Mouse (Mus musculus): Measurements from ENCODE around the gene Cyp4v3. TPM values are rescaled to one million over a fixed set of nuclear protein-coding genes. Genes with fewer than 3 reads are reported as not detected.

Cyp4v3 gene
- polyA plus RNA-seq, 1 experiment from 2014 or later: 1.2 TPM

DNA sequence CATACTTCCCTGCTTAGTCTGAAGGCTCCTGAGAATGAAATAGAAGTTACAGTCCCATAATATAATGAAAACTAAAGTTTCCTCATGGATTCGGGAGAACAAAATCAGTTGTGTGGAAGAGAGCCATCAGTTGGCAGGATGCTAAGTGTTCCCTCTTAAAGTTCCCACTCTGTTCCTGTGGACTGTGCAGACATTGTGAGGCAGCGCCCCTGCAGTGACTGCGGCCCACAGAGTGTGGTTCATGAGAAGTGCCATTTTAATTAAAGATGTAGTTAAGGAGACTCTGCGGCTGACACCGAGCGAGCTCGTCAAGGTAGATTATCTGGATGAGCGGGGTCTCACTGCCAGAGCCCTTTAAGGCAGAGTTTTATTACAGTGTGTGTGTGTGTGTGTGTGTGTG lies 30.6 kb downstream of the Cyp4v3 start:
- ATAC-seq (ENCODE audit: low FRiP score, low TSS enrichment): no peak
- no peaks in the 10 kb centered on the region for H3K9me3 ChIP-seq (ENCODE audit: control insufficient read depth, low read length)
- H3K4me2 ChIP-seq (replicated peaks; ENCODE audit: low read depth, low read length): no peak overlapping the region
- no peaks in the 10 kb centered on the region for H3K36me3 ChIP-seq (ENCODE audit: control insufficient read depth, insufficient read depth, low read length)
- H3K4me1 ChIP-seq (ENCODE audit: control insufficient read depth, insufficient read depth, low read length): no peaks in the 10 kb centered on the region
- H3K4me3 ChIP-seq (ENCODE audit: low read length): no peak overlapping the region
- H3K9ac ChIP-seq (ENCODE audit: low read depth, low read length): no peak overlapping the region
- no peaks in the 10 kb centered on the region for H3K27me3 ChIP-seq (ENCODE audit: control insufficient read depth, insufficient read depth, low read length)
- WGBS: 55% methylated on average over 8 of the region's 8 CpGs
- no peak overlapping the region for H3K27ac ChIP-seq (ENCODE audit: low read depth, low read length)

DNA sequence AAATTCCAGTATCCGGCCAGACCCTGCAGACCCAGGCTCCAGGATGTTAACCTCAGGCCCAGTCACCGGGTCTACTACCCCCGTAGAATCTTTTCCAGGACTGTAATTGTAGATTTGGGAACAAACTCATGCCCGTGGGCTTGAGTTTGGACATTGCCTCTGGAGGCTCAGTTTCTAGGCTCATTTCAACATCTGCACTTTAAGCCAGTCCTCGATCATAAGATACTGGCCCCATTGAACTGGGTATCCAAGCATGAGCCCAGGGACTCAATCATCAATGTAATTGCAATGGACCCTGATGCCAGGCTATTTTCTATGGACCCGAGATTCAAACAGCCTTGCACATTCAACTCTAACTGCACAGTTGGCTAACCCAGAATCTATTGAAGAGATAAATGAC lies 37.7 kb downstream of the Cyp4v3 start:
- H3K36me3 ChIP-seq (ENCODE audit: control insufficient read depth, insufficient read depth, low read length): no peaks in the 10 kb centered on the region
- H3K9ac ChIP-seq (ENCODE audit: low read depth, low read length): no peak overlapping the region
- H3K27ac ChIP-seq (ENCODE audit: low read depth, low read length): no peak overlapping the region
- no peak overlapping the region for H3K4me3 ChIP-seq (ENCODE audit: low read length)
- H3K4me1 ChIP-seq (ENCODE audit: control insufficient read depth, insufficient read depth, low read length): no peaks in the 10 kb centered on the region
- H3K9me3 ChIP-seq (ENCODE audit: control insufficient read depth, low read length): no peaks in the 10 kb centered on the region
- ATAC-seq (ENCODE audit: low FRiP score, low TSS enrichment): no peak
- 88% methylated on average over 6 of the region's 6 CpGs for WGBS
- no peak overlapping the region for H3K4me2 ChIP-seq (replicated peaks; ENCODE audit: low read depth, low read length)
- no peaks in the 10 kb centered on the region for H3K27me3 ChIP-seq (ENCODE audit: control insufficient read depth, insufficient read depth, low read length)

DNA sequence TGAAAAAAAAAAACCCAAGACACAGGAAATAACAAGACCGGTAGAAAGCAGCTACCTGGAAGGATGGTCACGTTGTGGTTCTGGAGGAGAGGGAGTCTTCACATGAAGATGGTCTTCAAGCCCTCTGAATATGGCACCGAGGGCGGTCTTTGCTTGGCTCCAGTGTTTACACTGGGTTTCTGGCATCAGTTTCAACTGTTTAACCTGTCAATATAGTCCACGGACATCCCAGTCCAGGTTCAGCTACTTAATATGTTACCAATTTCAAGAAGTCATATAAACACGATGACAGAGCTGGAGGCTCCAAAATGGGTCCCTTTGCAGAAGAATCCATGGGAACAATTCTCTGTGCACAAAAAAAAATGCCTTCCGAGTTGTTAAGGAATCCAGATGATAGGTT lies 38.3 kb downstream of the Cyp4v3 start, which contains the start of gene Klkb1:
Klkb1 (minus strand) TSS at position 173 of the 400 bp plus-strand sequence.
- H3K9ac ChIP-seq (ENCODE audit: low read depth, low read length): no peak within 1 kb of the TSS
- no peaks in the 10 kb centered on the region for H3K9me3 ChIP-seq (ENCODE audit: control insufficient read depth, low read length)
- no peak for ATAC-seq (ENCODE audit: low FRiP score, low TSS enrichment)
- H3K27ac ChIP-seq (ENCODE audit: low read depth, low read length): no peak within 1 kb of the TSS
- no peaks in the 10 kb centered on the region for H3K4me1 ChIP-seq (ENCODE audit: control insufficient read depth, insufficient read depth, low read length)
- 89% methylated on average over 7 of the region's 7 CpGs for WGBS
- no peaks in the 10 kb centered on the region for H3K27me3 ChIP-seq (ENCODE audit: control insufficient read depth, insufficient read depth, low read length)
- no peak within 1 kb of the TSS for H3K4me2 ChIP-seq (replicated peaks; ENCODE audit: low read depth, low read length)
- H3K36me3 ChIP-seq (ENCODE audit: control insufficient read depth, insufficient read depth, low read length): no peaks in the 10 kb centered on the region
- H3K4me3 ChIP-seq (ENCODE audit: low read length): no peak within 1 kb of the TSS

DNA sequence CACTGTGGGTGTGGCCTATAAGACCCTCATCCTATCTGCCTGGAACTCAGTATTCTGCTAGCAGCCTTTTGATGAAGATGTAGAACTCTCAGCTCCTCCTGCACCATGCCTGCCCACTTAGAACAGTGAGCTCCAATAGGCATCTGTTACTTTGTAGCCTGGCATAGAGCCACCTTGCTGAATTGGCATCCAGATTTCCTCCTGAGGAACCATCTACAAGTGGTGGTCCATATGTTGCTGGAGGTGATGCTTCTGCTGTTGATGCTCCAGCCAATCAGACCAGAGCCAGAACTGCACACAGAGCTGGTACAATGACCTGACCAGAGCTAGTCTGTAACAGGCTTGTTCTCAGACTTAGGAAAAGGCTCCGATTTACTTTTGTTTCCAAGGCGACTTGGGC lies 41.2 kb downstream of the Cyp4v3 start:
- WGBS: 88% methylated on average over 2 of the region's 2 CpGs
- Histone ChIP-seq H3K36me3 (ENCODE audit: control insufficient read depth, insufficient read depth, low read length) (no peaks in the 10 kb centered on the region), H3K4me2 (replicated peaks; ENCODE audit: low read depth, low read length) (no peak overlapping the region), H3K4me3 (ENCODE audit: low read length) (no peak overlapping the region), H3K27me3 (ENCODE audit: control insufficient read depth, insufficient read depth, low read length) (no peaks in the 10 kb centered on the region), H3K27ac (ENCODE audit: low read depth, low read length) (no peak overlapping the region), H3K9ac (ENCODE audit: low read depth, low read length) (no peak overlapping the region), H3K4me1 (ENCODE audit: control insufficient read depth, insufficient read depth, low read length) (no peaks in the 10 kb centered on the region), H3K9me3 (ENCODE audit: control insufficient read depth, low read length) (no peaks in the 10 kb centered on the region)
- ATAC-seq (ENCODE audit: low FRiP score, low TSS enrichment): no peak

DNA sequence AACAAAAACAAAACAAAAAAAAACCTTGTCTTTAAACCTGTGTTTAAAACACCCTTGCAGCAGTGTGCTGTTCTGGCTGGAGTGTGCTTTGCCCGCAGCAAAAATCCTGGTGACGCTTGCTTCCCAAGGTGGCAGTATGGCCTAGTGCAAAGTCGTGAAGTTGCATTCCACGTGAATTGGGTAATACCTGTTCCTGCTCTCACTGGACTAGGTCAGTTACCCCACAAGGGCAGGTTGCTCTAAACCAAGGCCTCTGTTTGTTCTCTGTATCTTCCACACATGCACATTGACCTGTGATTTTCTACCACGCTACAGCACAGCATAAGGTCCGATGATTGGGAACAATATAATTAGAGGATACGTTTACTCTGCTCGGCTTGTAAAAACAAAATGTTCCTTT lies 51.4 kb downstream of the Cyp4v3 start:
- Histone ChIP-seq H3K9ac (ENCODE audit: low read depth, low read length) (no peak overlapping the region), H3K9me3 (ENCODE audit: control insufficient read depth, low read length) (no peaks in the 10 kb centered on the region), H3K4me2 (replicated peaks; ENCODE audit: low read depth, low read length) (no peak overlapping the region), H3K27ac (ENCODE audit: low read depth, low read length) (no peak overlapping the region), H3K27me3 (ENCODE audit: control insufficient read depth, insufficient read depth, low read length) (no peaks in the 10 kb centered on the region), H3K4me1 (ENCODE audit: control insufficient read depth, insufficient read depth, low read length) (no peaks in the 10 kb centered on the region), H3K4me3 (ENCODE audit: low read length) (no peak overlapping the region), H3K36me3 (ENCODE audit: control insufficient read depth, insufficient read depth, low read length) (no peaks in the 10 kb centered on the region)
- ATAC-seq (ENCODE audit: low FRiP score, low TSS enrichment): no peak
- WGBS: 76% methylated on average over 8 of the region's 8 CpGs

DNA sequence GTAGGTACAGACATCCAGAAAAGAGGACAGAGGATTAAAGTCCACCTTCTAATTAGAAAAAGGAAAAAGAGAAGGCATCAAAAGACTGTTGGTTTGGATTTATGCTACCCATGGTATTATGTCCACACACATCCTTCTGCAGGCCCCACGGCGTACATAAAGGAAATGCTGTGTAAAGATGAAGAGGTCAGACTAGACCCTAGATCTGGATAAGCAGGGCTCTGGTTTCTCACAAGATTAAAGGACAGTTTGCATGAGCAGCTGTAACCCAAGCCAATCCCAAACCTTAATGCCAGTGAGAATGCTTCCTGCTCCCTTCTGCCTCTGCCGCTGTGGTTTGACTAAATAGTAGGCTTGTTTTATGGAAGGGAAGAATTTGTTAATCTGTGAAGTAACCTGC lies 55.6 kb downstream of the Cyp4v3 start:
- Histone ChIP-seq H3K27ac (ENCODE audit: low read depth, low read length) (no peak overlapping the region), H3K9ac (ENCODE audit: low read depth, low read length) (no peak overlapping the region), H3K9me3 (ENCODE audit: control insufficient read depth, low read length) (no peaks in the 10 kb centered on the region), H3K4me1 (ENCODE audit: control insufficient read depth, insufficient read depth, low read length) (no peaks in the 10 kb centered on the region), H3K4me2 (replicated peaks; ENCODE audit: low read depth, low read length) (no peak overlapping the region), H3K4me3 (ENCODE audit: low read length) (no peak overlapping the region), H3K27me3 (ENCODE audit: control insufficient read depth, insufficient read depth, low read length) (no peaks in the 10 kb centered on the region), H3K36me3 (ENCODE audit: control insufficient read depth, insufficient read depth, low read length) (no peaks in the 10 kb centered on the region)
- ATAC-seq (ENCODE audit: low FRiP score, low TSS enrichment): no peak
- WGBS: 65% methylated on average over 3 of the region's 3 CpGs

DNA sequence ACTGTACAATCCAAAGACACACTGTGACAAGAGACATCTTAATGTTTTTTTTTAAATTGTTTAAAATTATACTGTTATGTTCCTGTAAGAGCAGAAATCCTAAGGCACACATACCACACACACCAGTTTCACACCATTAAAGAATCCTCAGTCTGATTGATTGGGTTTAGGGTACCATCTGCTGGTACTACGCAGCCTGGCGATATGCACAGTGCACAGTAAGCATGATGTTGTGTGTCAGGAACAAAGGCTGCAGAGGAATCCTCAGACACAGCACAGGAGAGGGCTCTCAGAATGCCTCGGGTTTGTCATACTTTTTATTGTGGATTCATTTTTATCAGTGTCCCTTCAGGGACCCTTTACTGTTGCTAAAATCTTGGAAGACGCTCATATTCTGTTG lies 58.7 kb downstream of the Cyp4v3 start:
- no peaks in the 10 kb centered on the region for H3K36me3 ChIP-seq (ENCODE audit: control insufficient read depth, insufficient read depth, low read length)
- no peaks in the 10 kb centered on the region for H3K9me3 ChIP-seq (ENCODE audit: control insufficient read depth, low read length)
- ATAC-seq (ENCODE audit: low FRiP score, low TSS enrichment): no peak
- H3K4me3 ChIP-seq (ENCODE audit: low read length): no peak overlapping the region
- H3K9ac ChIP-seq (ENCODE audit: low read depth, low read length): no peak overlapping the region
- H3K27me3 ChIP-seq (ENCODE audit: control insufficient read depth, insufficient read depth, low read length): no peaks in the 10 kb centered on the region
- no peaks in the 10 kb centered on the region for H3K4me1 ChIP-seq (ENCODE audit: control insufficient read depth, insufficient read depth, low read length)
- WGBS: 85% methylated on average over 4 of the region's 4 CpGs
- no peak overlapping the region for H3K4me2 ChIP-seq (replicated peaks; ENCODE audit: low read depth, low read length)
- H3K27ac ChIP-seq (ENCODE audit: low read depth, low read length): no peak overlapping the region

DNA sequence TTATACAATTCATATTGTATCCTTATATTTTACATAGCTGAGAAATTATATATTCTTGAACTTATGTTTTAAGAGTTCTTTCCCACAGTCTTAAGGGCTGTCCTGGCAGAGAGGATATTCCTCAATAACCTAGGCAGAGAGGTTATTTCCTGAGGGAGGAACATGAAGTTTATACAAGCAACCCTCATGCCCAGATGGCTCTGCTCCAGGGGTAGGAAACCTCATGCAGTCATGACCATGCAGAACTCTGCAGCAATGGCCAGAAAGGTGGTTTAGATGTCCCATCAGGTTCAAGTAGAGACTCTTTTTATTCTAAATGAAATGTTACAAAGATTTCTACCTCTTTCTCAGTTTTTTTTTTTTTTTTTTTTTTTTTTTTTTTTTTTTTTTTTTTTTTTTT lies 64.0 kb downstream of the Cyp4v3 start:
- H3K27me3 ChIP-seq (ENCODE audit: control insufficient read depth, insufficient read depth, low read length): no peaks in the 10 kb centered on the region
- H3K27ac ChIP-seq (ENCODE audit: low read depth, low read length): no peak overlapping the region
- no peak overlapping the region for H3K9ac ChIP-seq (ENCODE audit: low read depth, low read length)
- ATAC-seq (ENCODE audit: low FRiP score, low TSS enrichment): no peak
- H3K4me1 ChIP-seq (ENCODE audit: control insufficient read depth, insufficient read depth, low read length): no peaks in the 10 kb centered on the region
- no peaks in the 10 kb centered on the region for H3K9me3 ChIP-seq (ENCODE audit: control insufficient read depth, low read length)
- H3K36me3 ChIP-seq (ENCODE audit: control insufficient read depth, insufficient read depth, low read length): no peaks in the 10 kb centered on the region
- H3K4me3 ChIP-seq (ENCODE audit: low read length): no peak overlapping the region
- H3K4me2 ChIP-seq (replicated peaks; ENCODE audit: low read depth, low read length): no peak overlapping the region

DNA sequence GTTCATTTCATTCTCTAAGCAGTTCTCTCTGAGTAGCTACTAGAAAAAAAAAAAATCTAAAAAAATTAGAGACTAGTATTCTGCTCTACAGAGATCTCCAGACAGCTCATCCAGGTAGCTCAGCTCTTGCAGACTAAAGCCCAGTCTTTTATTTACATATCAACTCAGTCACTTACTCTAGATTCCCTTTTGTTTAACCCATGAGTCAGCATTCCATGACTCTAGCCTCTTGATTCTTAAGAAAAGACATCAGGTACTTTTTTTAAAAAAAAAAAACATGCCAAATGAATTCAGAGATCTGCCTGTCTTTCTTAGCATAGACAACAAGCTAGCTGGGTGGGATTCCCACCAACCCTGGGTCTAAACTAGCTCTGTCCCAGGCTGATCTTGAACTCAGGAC lies 64.5 kb downstream of the Cyp4v3 start:
- Histone ChIP-seq H3K36me3 (ENCODE audit: control insufficient read depth, insufficient read depth, low read length) (no peaks in the 10 kb centered on the region), H3K27ac (ENCODE audit: low read depth, low read length) (no peak overlapping the region), H3K4me3 (ENCODE audit: low read length) (no peak overlapping the region), H3K9ac (ENCODE audit: low read depth, low read length) (no peak overlapping the region), H3K4me1 (ENCODE audit: control insufficient read depth, insufficient read depth, low read length) (no peaks in the 10 kb centered on the region), H3K9me3 (ENCODE audit: control insufficient read depth, low read length) (no peaks in the 10 kb centered on the region), H3K4me2 (replicated peaks; ENCODE audit: low read depth, low read length) (no peak overlapping the region), H3K27me3 (ENCODE audit: control insufficient read depth, insufficient read depth, low read length) (no peaks in the 10 kb centered on the region)
- ATAC-seq (ENCODE audit: low FRiP score, low TSS enrichment): no peak

Measured in kidney, embryonic 14.5 days (tissue).